Mouse (Mus musculus): ENCODE measurements around the gene Ezh2.

The Ezh2 gene

DNA sequence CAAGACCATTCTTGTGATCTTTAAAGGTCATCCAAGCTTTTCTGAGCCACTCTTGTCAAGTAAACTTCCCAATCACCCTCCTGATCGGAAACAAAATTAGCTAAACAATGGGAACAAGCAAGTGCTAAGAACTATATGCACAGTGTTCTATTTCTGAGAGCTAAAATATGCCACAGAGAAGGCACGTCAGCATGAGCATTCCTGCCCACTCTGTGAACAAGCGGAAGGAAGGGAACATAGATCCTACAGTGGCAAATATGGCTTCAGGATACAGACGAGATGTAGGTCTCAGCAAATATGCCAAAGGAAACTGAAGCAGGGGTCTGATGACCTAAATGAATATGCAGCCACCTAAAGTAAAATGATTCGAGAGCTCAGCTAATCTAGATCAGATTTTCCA is 59.8 kb downstream of the Ezh2 start:
- no peak for DNase-seq (ENCODE audit: low read depth, low spot score)

- peak; percentile 10 for DNase-seq (ENCODE audit: low read depth, low spot score)
Observed at GRCm38 (mm10) chr6:47532547-47532946, 62.6 kb downstream of the Ezh2 start.

DNA sequence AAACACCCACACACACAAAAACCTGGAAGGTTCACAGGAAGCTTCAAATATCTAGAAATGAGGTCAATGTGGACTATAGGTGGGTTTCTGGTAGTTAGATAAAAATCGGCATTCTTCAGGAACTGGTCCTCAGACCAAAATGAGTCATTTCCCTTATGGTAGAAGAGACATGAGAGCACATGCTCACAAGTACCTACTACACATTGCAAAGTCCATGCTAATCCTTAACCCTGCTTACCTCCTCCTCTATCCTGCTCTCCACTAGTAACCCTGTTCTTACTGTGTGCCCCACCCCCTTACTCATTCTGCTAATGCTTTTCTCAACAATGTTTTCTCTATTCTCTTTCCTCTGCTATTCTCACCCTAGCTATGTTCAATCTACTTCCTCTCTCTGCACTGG is 67.5 kb downstream of the Ezh2 start:
- DNase-seq (ENCODE audit: low read depth, low spot score): no peak

GRCm38 (mm10) chr6:47527129-47527528 is 68.0 kb downstream of the Ezh2 start:
- no peak for DNase-seq (ENCODE audit: low read depth, low spot score)

DNA sequence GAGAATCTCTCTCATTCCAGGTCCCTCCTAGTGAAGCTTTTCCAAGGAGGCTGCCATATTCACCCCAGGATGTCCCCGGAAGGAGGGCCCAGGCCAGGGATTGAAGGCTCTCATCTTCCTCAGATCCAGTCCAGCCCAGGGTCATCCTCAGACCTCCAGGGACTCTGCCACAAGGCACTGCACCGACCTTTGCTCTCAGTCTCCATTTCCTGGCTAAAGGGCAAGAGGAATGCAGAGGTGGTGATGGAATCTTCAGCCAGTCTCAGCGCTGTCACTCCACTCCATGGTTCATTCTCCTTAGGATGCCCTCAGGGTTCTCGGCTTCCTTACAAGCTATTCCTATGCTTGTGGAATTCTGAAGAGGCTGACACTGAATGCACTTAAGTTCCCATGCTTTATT is 68.7 kb downstream of the Ezh2 start:
- DNase-seq (ENCODE audit: low read depth, low spot score): no peak

- no peak for DNase-seq (ENCODE audit: low read depth, low spot score)
Observed at GRCm38 (mm10) chr6:47525041-47525440, 70.1 kb downstream of the Ezh2 start.

- no peak for DNase-seq (ENCODE audit: low read depth, low spot score)
Observed at GRCm38 (mm10) chr6:47522431-47522830, 72.7 kb downstream of the Ezh2 start.

GRCm38 (mm10) chr6:47520030-47520429 is 75.1 kb downstream of the Ezh2 start:
- no peak for DNase-seq (ENCODE audit: low read depth, low spot score)

GRCm38 (mm10) chr6:47494562-47494961 is 100.6 kb downstream of the Ezh2 start:
- peak; percentile 42 for DNase-seq (ENCODE audit: low read depth, low spot score)

GRCm38 (mm10) chr6:47482027-47482426 is 113.1 kb downstream of the Ezh2 start:
- no peak for DNase-seq (ENCODE audit: low read depth, low spot score)

Data from R1 (cell line).